Mouse (Mus musculus) induced T-regulatory cell, adult 2 months (primary cell): ENCODE results near the gene Gata3.

Experiments used
- DNase-seq: peaks from one replicate; pipeline ENCODE4 v3.0.0-alpha.2; 2012; ENCODE audit warnings: low read depth

Gene Gata3

DNA sequence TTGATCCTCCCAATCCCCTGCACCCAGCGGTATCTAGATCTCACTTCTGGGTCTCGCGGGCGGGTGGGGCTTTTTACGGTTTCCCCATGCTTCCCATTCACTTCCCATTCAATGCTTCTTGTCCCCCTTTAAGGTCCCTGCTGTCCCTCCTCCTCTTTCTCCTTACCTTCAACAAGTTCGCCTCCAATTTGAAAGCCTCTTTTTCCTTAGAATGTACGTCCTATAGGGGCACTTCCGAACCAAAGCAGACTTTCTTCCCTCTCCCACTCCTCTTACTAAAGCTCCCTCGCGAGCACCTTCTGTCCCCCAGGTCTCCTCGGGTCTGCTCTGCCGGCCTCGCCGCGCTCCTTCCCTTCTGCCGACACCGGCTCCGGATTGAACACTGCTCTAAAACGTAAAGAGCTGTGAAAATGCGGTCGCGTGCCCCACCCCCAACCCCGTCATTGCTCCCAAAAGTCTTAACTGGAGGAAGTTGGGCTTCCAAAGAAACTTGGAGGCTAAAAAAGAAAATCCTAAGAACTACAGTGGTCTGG lies at the start of gene Gata3:
Gene Gata3 (minus strand): TSS at position 384 of the 533 bp plus-strand sequence.
- peak; percentile 59 for DNase-seq

DNA sequence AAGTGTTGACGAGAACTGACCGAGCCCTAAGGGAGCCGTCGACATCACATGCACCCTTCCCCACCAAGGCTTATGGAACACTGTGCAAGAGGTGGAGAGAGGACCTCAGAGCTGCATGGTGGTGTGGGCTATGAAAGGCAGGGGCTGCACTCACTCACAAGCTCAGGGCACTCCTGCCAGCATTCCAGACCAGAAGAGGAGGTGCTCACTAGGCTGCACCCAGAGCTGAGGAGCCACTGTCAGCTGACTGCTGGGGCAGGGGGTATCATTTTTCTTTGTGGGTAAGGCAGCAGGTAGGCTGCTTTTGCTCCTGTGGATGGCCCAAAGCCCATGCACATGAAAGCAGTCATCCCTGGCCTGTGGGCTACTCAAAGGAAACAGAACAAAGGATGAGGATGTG lies 49.4 kb upstream of the Gata3 start:
- no peak for DNase-seq

DNA sequence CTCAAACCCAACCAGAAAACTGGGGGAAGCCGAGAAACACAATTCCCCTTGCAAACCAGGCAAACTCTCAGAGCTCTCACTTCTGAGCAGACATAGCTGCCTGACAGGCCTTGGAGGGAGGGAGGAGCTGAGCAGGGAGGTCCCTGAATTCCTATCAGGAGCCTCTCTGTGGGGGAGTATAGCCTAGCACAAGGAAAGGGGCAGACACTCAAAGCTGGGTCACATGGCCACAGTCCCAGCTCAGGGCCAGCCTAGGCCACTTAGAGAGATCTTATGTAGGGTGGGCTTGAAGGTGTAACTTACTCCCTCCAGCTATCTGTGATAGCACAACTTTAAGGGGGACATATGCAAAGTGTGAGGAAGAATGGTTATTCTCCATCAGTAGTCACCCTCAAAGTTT lies 46.1 kb upstream of the Gata3 start:
- no peak for DNase-seq

GRCm38 (mm10) chr2:9926905-9927283 lies 37.1 kb upstream of the Gata3 start:
- no peak for DNase-seq

DNA sequence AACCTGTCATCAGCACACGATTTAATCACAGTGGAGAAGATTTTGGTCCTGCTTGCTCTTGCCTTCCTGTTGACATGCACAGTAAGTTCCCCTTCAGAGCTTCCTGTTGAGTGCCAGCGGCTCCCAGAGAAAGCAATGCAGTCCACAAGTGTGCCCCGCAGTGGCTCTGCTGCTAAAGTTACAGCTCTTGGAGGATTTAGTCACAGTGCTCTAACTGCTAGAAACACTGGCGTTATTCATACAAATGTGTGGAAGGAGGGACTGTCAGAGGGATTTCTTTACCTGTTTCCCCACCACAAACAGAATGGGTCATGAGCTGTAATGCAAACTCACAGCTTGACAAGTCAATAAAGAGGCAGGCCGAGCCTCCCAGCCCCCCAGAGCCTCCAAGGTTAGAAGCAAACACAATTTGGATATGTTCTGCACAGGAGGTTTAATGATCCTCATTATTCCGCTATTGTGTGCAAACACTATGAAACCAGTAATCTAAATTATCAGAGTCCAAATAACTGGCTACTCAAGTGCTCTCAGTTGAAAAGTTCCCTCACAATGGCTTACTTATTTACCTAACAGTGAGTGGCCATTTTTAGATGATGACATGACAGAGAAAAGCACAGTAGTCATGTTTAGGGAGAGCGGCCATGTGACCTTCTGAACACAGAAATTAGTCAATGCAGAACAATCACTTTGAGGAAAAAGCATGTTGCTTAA lies 36.5 kb upstream of the Gata3 start:
- no peak for DNase-seq

GRCm38 (mm10) chr2:9918691-9919471 lies 29.0 kb upstream of the Gata3 start:
- DNase-seq = no peak

GRCm38 (mm10) chr2:9917602-9918001 lies 27.8 kb upstream of the Gata3 start:
- DNase-seq = no peak

- DNase-seq = no peak
These were observed 16.2 kb upstream of the Gata3 start for GRCm38 (mm10) chr2:9905995-9906394.

DNA sequence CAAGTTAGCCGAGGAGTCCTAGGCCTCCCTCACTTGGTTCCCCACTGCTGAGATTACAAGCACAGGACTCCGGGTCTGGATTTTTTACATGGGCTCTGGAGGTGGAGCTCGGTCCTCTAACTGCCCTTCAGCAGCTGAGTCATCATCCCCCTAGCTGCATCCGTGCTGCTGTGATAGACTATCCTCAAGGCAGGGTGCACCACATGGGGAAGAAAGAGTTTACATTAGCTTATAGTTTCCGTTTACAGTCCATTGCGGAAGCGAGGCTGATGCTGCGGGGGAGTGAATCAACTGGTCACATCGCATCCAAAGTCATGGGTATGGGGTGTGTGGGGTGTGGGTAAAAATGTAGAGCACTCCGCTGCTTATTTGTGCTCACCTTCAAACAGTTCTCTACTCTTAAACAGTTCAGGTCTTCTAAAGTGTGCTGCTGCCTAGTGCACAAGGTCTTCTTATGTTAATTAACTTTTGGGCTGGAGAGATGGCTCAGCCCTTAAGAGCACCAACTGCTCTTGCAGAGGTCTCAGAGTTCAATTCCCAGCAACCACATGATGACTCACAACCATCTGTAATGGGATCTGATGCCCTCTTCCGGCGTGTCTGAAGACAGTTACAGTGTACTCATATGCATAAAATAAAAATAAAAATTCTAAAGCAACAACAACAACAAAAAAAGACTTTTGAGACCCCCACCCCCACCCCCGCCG lies 14.2 kb upstream of the Gata3 start:
- no peak for DNase-seq

DNA sequence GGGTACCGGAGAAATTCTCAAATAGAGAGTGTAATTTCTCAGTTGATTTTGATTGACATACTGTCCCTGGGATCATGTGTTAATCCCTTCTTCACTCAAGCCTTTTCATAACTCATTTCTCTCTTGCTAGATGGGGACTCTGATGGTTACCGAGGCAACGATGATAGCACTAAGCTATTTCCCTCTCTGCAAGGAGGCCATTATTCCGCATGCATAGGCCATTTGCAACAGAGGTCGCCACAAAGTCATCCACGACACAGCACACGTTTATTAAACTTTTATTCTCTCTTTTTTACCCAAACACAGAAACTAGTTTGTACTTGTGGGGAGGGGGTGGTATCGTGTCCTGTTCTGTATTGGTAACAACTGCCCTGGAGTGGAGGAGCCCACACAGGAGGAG lies 8.0 kb upstream of the Gata3 start:
- DNase-seq = peak; percentile 14

DNA sequence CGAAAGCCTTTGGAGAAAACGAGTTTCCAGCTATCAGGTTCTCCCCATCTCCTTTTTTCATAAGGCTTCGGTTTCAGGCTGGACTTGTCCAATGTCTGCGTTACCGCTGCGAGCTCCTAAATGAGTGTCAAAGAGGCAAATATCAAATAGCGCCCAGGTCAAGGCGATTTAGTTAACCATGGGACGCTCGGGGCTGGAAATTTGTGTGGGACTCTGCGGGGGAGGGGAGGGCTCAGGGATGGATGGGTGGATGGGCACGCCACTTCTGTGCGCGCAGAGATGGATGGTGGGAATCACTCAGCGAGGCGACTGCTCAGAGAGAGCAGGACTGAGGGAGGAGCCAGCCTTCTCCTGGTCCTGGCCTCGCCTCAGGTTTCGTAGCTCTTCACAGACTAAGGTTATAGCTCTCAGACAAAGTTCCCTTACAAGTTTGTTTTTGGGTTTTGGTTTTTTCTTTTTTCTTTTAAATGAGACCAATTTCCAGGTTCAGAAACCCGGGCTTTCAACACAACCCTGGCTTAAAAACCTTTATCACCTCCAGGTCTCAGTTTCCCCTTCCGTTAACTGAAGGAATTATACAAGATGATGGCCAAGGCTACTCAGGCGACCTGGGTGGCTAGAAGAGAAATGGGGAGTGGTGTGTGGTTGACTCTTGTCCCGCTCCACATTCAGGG lies 6.4 kb upstream of the Gata3 start:
- DNase-seq = peak; percentile 30

GRCm38 (mm10) chr2:9894836-9895593 lies 5.2 kb upstream of the Gata3 start:
- DNase-seq = peak; percentile 32

DNA sequence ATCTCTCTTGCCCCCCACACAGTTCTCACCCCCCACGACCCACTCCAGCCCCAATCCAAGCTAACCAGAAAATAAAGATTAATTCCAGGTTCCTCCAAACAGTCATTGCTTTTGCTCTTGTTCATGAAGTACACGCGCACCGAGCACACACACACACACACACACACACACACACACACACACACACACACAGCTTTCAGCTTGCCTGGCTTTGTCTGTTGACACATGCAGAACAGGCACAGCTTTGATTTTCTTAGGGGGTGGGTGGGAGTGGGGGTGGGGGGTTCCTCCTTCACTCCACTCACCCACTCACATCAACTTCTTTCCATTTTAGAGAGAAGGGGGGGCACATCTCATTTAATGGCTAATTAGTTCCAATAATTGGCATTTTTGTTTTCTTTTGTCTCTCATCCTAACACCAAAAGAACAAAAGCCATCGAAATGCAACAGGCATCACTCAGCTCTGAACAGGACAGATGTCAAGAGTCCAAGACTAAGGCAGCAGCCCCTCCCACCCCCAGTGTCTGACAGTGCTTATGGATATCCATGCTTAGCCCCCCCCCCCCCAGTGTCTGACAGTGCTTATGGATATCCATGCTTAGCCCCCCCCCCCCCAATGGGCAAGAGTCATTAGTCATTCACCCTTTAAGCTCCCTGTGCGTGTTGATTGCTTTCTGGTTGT lies 3.6 kb upstream of the Gata3 start:
- DNase-seq = peak; percentile 44

- peak; percentile 29 for DNase-seq
These were observed 2.7 kb upstream of the Gata3 start for GRCm38 (mm10) chr2:9892541-9892940.

- peak; percentile 51 for DNase-seq
These were observed 1.1 kb upstream of the Gata3 start for GRCm38 (mm10) chr2:9890906-9891305.

- DNase-seq = peak; percentile 45
These were observed 417 bp upstream of the Gata3 start for GRCm38 (mm10) chr2:9890251-9890650.

DNA sequence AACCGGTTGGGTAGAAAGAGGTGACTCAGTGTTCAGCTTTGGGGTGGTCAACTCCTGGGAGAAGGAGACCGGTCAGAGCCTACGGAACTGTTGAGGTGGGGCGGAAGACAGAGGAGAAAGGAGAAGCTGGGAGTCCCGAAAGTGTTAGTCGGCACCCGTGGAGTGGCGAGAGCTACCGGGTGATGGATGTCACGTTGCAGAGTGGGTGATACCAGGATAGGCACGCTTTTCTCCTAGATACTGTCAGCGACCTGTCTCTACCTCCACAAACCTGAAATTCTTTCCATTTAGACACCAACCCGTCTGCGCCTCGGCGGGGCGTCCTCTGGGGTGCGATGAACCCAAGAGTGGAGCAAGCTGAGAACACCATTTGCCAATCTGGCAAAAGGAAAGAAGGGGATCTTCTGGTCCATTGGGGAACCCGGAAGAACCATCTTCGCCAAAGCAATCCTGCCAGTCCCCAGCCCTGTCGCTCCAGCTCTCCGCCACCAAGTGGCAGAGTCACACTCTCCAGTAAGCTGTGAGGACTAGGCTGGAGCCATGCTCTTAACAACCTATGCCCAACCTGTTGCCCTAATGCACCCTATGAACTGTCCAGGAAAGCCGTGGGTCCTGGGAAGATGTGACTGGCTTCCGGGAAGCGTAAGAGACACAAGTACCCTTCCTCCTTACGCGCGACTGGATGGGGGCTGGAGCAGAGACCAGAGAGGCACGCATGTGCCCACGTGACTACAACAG lies 752 bp downstream of the Gata3 start, which contains the start of gene 9230102O04Rik:
Gene 9230102O04Rik (minus strand): TSS at position 628 of the 738 bp plus-strand sequence.
- DNase-seq = peak; percentile 86

GRCm38 (mm10) chr2:9887636-9888035 lies 2.2 kb downstream of the Gata3 start:
- peak; percentile 47 for DNase-seq

DNA sequence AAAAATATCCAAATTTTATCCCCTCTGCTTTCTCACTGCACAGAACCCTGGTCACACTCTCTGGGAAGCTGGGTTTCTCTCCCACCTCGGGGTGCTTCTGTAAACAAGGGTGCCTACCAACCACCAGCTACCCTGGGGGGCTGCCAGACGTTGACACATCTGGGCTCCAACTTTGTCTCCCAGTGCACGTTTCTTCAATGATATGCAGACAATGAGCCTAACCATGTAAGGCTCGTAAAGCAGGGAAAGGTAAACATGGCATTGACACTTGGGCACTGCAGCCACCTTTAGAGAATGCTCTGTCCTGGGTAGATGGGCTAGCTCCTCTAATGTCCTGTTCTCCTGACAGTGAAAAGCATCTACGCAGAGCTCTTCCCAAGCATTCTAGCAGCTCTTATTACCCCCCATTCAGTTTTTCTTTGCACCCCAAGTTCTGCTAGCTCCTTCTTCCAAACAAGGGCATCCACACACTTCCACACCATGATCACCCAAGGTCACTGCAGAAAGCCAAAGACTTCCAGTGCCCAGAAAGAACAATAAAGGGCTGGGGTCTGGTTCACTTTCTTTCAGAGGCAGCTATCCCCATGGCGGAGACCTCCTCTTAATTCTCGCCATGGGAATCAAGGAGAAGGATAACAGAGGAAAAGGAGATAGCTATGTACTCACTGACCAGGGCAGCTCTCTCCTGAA lies 2.8 kb downstream of the Gata3 start:
- DNase-seq = peak; percentile 17
